Mouse (Mus musculus): ENCODE results near the gene Akain1. TPM values are rescaled to one million over a fixed set of nuclear protein-coding genes. Genes with fewer than 3 reads are reported as not detected.

Akain1 gene
- polyA plus RNA-seq, 2 experiments: not detected

DNA sequence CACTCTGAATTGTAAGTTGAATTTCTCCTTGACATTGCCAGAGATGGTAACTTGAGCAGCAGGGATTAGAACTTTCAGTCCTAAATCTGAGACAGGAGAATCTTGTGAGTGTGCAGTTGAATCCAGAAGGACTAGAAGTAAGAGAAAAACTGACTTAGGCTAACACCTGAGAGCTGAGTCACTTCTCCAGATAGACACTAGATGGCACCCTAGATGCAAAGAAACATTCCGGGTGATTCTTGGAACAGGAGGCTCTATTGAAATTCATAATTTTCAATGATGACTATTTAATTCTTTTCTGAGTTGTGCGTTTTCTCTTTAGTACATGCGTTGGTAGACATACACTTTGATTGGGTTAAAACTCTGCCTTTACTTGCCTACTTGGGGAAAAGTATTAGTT, 66.9 kb downstream of the Akain1 start:
- no peak overlapping the region for H3K4me2 ChIP-seq (ENCODE audit: low read depth)
- no peaks in the 10 kb centered on the region for H3K4me1 ChIP-seq (replicated peaks; ENCODE audit: control insufficient read depth in 2 of 2, insufficient read depth in 2 of 2, low read length in 1 of 2)
- TF ChIP-seq EP300 (IDR thresholded peaks at IDR 0.05; ENCODE audit: low read depth): no peak
- peak; percentile 20; the same call in 1 of the 2 replicates for TF ChIP-seq CTCF (IDR thresholded peaks at IDR 0.05; ENCODE audit: low read depth)
- no peaks in the 10 kb centered on the region for H3K27me3 ChIP-seq (ENCODE audit: control insufficient read depth, insufficient read depth, low read length)
- no peaks in the 10 kb centered on the region for H3K9me3 ChIP-seq (ENCODE audit: control insufficient read depth, low read length)
- ATAC-seq (ENCODE audit: insufficient read depth): no peak
- H3K27ac ChIP-seq: no peak overlapping the region
- WGBS (ENCODE audit: insufficient replicate concordance): 34% methylated on average over 3 of the region's 3 CpGs
- no peak overlapping the region for H3K4me3 ChIP-seq (ENCODE audit: insufficient read depth in 1 of 2, low read depth in 2 of 2, low read length in 2 of 2)
- no peak overlapping the region for H3K9ac ChIP-seq (replicated peaks)
- no peaks in the 10 kb centered on the region for H3K36me3 ChIP-seq (replicated peaks; ENCODE audit: control insufficient read depth, insufficient read depth, low read depth)
- no peak for DNase-seq (ENCODE audit: low read depth in 3 of 3, low spot score in 3 of 3)

DNA sequence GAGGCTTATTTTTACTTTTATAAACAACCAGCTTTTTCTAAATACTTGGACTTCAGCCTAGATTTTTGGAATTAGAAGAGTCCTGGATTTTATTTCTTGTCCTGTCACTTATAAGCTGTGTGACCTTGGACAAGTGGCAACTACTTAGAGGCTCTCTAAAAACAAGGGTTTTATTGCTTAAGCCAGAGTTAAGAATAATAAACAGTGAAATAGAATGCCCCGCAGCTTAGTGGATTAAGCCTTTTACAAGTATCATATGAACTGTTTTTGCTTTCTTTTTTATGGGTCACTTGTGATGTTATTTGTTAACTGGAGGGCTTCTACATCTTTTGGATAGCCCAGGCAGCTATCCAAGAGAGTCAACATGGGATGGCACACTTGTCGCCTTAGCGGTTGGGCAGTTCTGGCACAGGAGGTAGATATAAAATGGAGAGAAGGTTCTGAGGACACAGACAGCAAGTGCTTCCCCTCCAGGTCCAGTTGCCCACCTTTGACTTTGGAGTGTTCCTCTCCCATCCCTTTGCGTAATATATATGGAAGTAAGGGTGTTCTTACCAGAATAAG, 77.3 kb downstream of the Akain1 start:
- Histone ChIP-seq H3K27ac (no peak overlapping the region), H3K9me3 (ENCODE audit: control insufficient read depth, low read length) (no peaks in the 10 kb centered on the region), H3K4me3 (ENCODE audit: insufficient read depth in 1 of 2, low read depth in 2 of 2, low read length in 2 of 2) (no peak overlapping the region), H3K4me1 (replicated peaks; ENCODE audit: control insufficient read depth in 2 of 2, insufficient read depth in 2 of 2, low read length in 1 of 2) (no peaks in the 10 kb centered on the region), H3K27me3 (ENCODE audit: control insufficient read depth, insufficient read depth, low read length) (no peaks in the 10 kb centered on the region), H3K4me2 (ENCODE audit: low read depth) (no peak overlapping the region), H3K9ac (replicated peaks) (no peak overlapping the region), H3K36me3 (replicated peaks; ENCODE audit: control insufficient read depth, insufficient read depth, low read depth) (no peaks in the 10 kb centered on the region)
- 75% methylated on average over 4 of the region's 4 CpGs for WGBS (ENCODE audit: insufficient replicate concordance)
- DNase-seq (ENCODE audit: low read depth in 3 of 3, low spot score in 3 of 3): no peak
- TF ChIP-seq EP300 (IDR thresholded peaks at IDR 0.05; ENCODE audit: low read depth): no peak
- ATAC-seq (ENCODE audit: insufficient read depth): no peak

DNA sequence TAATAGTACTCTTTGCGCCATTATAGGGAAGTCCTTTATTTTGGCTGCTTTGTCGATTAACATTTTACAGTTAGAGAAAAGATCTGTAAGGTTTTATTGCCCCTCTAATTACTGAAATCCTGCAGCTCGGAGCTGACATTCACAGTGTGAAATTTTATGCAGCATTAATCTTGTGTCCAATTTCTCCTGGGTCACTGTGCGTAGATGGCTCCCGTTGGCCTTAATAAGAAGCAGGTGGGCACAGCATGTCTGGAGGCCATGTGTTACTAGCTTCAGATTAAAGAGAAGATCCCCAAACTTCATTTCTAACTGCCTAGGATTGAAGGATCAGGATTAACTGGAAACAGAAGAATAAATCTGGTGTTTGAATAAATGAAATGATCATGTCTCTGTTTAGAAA, 92.3 kb downstream of the Akain1 start:
- ATAC-seq (ENCODE audit: insufficient read depth): no peak
- 65% methylated on average over 5 of the region's 5 CpGs for WGBS (ENCODE audit: insufficient replicate concordance)

More for the DNA sequence above, 92.3 kb downstream of the Akain1 start:
- Histone ChIP-seq H3K27me3 (ENCODE audit: control insufficient read depth, insufficient read depth, low read length) (no peaks in the 10 kb centered on the region), H3K27ac (no peak overlapping the region), H3K4me2 (ENCODE audit: low read depth) (no peak overlapping the region), H3K9ac (replicated peaks) (no peak overlapping the region), H3K4me3 (ENCODE audit: insufficient read depth in 1 of 2, low read depth in 2 of 2, low read length in 2 of 2) (no peak overlapping the region), H3K9me3 (ENCODE audit: control insufficient read depth, low read length) (no peaks in the 10 kb centered on the region), H3K4me1 (replicated peaks; ENCODE audit: control insufficient read depth in 2 of 2, insufficient read depth in 2 of 2, low read length in 1 of 2) (no peaks in the 10 kb centered on the region), H3K36me3 (replicated peaks; ENCODE audit: control insufficient read depth, insufficient read depth, low read depth) (no peaks in the 10 kb centered on the region)
- DNase-seq (ENCODE audit: low read depth in 3 of 3, low spot score in 3 of 3): no peak
- TF ChIP-seq CTCF (IDR thresholded peaks at IDR 0.05; ENCODE audit: low read depth): no peak
- TF ChIP-seq EP300 (IDR thresholded peaks at IDR 0.05; ENCODE audit: low read depth): no peak

Other genes with a start within 250 kb of the Akain1 start
- 4.1 and 5.3 TPM in 2 replicates for gene Zbtb14, start 56.3 kb upstream of the Akain1 start, polyA plus RNA-seq (2012; rRNA removed)
- gene Zbtb14, start 56.3 kb upstream of the Akain1 start, polyA plus RNA-seq (2014; fragmentation: Nextera tagmentation; extraction: Ambion mirVana): 7.6 and 7.8 TPM in 2 replicates